Mouse (Mus musculus): ENCODE data around the gene Olfr53. TPM values are rescaled to one million over a fixed set of nuclear protein-coding genes. Genes with fewer than 3 reads are reported as not detected.
"Not testable (repeated sequence)": the region's sequence is repeated elsewhere in the genome, so short reads cannot be mapped to it uniquely, and the experiment has no call there.

Gene Olfr53
- not detected in 2 replicates for polyA plus RNA-seq (2015; fragmentation: Nextera tagmentation; extraction: Ambion mirVana)

DNA sequence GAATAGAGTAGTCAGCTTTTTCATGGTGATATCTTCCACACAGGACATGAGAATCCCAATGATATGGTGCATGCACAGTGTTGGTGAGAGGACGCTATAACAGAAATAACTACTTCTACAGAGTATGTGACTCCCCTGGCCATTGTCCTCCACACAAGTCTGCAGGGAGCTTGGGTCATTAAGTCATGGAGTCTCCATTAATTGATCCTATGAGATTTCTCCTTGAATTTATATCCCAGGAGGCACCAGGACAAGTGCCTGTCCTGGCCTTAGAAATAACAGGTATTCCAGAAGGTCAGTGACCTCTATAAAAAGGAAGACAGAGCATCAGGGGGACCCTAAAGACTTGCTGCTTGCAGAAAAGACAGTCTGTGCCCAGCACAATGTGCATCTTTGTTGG lies at the start of gene Olfr53:
Olfr53 (plus strand) TSS at position 301 of the 400 bp plus-strand sequence.
- no peak within 1 kb of the TSS for H3K27ac ChIP-seq
- no peak within 1 kb of the TSS for H3K4me2 ChIP-seq (replicated peaks)
- no peak within 1 kb of the TSS for H3K9ac ChIP-seq (replicated peaks)
- H3K9me3 ChIP-seq: no peaks in the 10 kb centered on the region
- 84% methylated on average over 1 of the region's 1 CpGs for WGBS
- H3K27me3 ChIP-seq: no peaks in the 10 kb centered on the region
- no peaks in the 10 kb centered on the region for H3K4me1 ChIP-seq (replicated peaks)
- no peak for ATAC-seq
- no peak within 1 kb of the TSS for H3K4me3 ChIP-seq (replicated peaks)
- no peaks in the 10 kb centered on the region for H3K36me3 ChIP-seq

GRCm38 (mm10) chr7:140600969-140601368 lies 45.3 kb upstream of the Olfr53 start, which contains the start of gene Olfr46:
Gene Olfr46, plus strand, starts transcription at chr7:140601269.
- not testable (repeated sequence) for H3K4me2 ChIP-seq (replicated peaks); H3K9me3 ChIP-seq; H3K36me3 ChIP-seq; H3K4me1 ChIP-seq (replicated peaks); H3K27ac ChIP-seq; H3K27me3 ChIP-seq; ATAC-seq; H3K9ac ChIP-seq (replicated peaks); H3K4me3 ChIP-seq (replicated peaks)
- 84% methylated on average over 2 of the region's 2 CpGs for WGBS

- not testable (repeated sequence) for ATAC-seq; H3K4me3 ChIP-seq (replicated peaks); H3K4me1 ChIP-seq (replicated peaks); H3K9me3 ChIP-seq; H3K36me3 ChIP-seq; H3K9ac ChIP-seq (replicated peaks); H3K27ac ChIP-seq; H3K27me3 ChIP-seq; H3K4me2 ChIP-seq (replicated peaks)
- 92% methylated on average over 3 of the region's 3 CpGs for WGBS
These were observed 17.6 kb upstream of the Olfr53 start, which contains the start of gene Olfr61 for GRCm38 (mm10) chr7:140628670-140629069. Gene Olfr61, plus strand, starts transcription at chr7:140628970.

DNA sequence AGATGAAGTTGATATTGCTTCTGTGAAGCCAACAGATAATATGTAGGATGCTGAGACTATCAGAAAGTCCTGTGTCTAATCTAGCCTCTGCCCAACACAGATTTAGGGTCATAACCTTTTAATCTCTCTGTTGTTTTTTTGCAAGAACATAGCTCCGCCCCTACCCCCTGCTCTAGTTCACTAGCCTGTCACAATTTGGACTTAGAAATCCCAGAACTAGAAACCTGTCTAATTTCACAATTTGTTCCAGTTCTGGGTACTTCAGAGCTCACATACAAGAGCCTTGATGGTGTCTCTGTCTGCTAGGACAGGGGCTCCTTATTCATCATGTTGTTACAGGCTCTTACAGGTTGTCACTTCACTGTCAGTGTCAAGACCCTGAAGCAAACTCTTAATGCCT lies 15.7 kb upstream of the Olfr53 start:
- no peak overlapping the region for H3K4me3 ChIP-seq (replicated peaks)
- no peak for ATAC-seq
- no peak overlapping the region for H3K27ac ChIP-seq
- no peaks in the 10 kb centered on the region for H3K9me3 ChIP-seq
- H3K4me2 ChIP-seq (replicated peaks): no peak overlapping the region
- no peaks in the 10 kb centered on the region for H3K36me3 ChIP-seq
- 48% methylated on average over 1 of the region's 1 CpGs for WGBS
- no peak overlapping the region for H3K9ac ChIP-seq (replicated peaks)
- H3K27me3 ChIP-seq: no peaks in the 10 kb centered on the region
- no peaks in the 10 kb centered on the region for H3K4me1 ChIP-seq (replicated peaks)

- H3K4me3 ChIP-seq (replicated peaks): no peak within 1 kb of the TSS
- no peak within 1 kb of the TSS for H3K9ac ChIP-seq (replicated peaks)
- H3K9me3 ChIP-seq: no peaks in the 10 kb centered on the region
- H3K4me1 ChIP-seq (replicated peaks): no peaks in the 10 kb centered on the region
- H3K36me3 ChIP-seq: no peaks in the 10 kb centered on the region
- WGBS: 78% methylated on average over 4 of the region's 4 CpGs
- H3K4me2 ChIP-seq (replicated peaks): no peak within 1 kb of the TSS
- no peak for ATAC-seq
- no peaks in the 10 kb centered on the region for H3K27me3 ChIP-seq
- H3K27ac ChIP-seq: no peak within 1 kb of the TSS
These were observed 13.4 kb downstream of the Olfr53 start, which contains the start of gene Olfr539 for GRCm38 (mm10) chr7:140659630-140660029. Gene Olfr539, plus strand, starts transcription at chr7:140659930.

- not testable (repeated sequence) for H3K27ac ChIP-seq; H3K4me3 ChIP-seq (replicated peaks); H3K9ac ChIP-seq (replicated peaks); H3K36me3 ChIP-seq; H3K27me3 ChIP-seq; H3K4me1 ChIP-seq (replicated peaks); ATAC-seq; H3K4me2 ChIP-seq (replicated peaks); H3K9me3 ChIP-seq
- 87% methylated on average over 3 of the region's 3 CpGs for WGBS
These were observed 24.4 kb downstream of the Olfr53 start for GRCm38 (mm10) chr7:140670693-140671092.

GRCm38 (mm10) chr7:140675863-140676262 lies 29.6 kb downstream of the Olfr53 start:
- H3K4me2 ChIP-seq (replicated peaks): peak overlapping the region; percentile 44
- no peaks in the 10 kb centered on the region for H3K27me3 ChIP-seq
- no peak overlapping the region for H3K9ac ChIP-seq (replicated peaks)
- peaks cover 14% of the 10 kb centered on the region for H3K9me3 ChIP-seq
- no peak for ATAC-seq
- WGBS: 2% methylated on average over 4 of the region's 6 CpGs
- H3K27ac ChIP-seq: no peak overlapping the region
- H3K36me3 ChIP-seq: no peaks in the 10 kb centered on the region
- H3K4me1 ChIP-seq (replicated peaks): peaks cover 5% of the 10 kb centered on the region; the same call in 1 of the 2 replicates
- peak overlapping the region; percentile 20; the same call in 1 of the 2 replicates for H3K4me3 ChIP-seq (replicated peaks)

- WGBS: 70% methylated on average over 4 of the region's 4 CpGs
These were observed 33.3 kb downstream of the Olfr53 start for GRCm38 (mm10) chr7:140679591-140679990.

GRCm38 (mm10) chr7:140681651-140682050 lies 35.4 kb downstream of the Olfr53 start, which contains the start of gene Olfr45:
Gene Olfr45, plus strand, starts transcription at chr7:140681951.
- Histone ChIP-seq H3K27ac (no peak within 1 kb of the TSS), H3K36me3 (no peaks in the 10 kb centered on the region), H3K4me2 (replicated peaks) (no peak within 1 kb of the TSS), H3K27me3 (no peaks in the 10 kb centered on the region), H3K4me3 (replicated peaks) (no peak within 1 kb of the TSS), H3K9me3 (peaks cover 5% of the 10 kb centered on the region; the same call in 1 of the 2 replicates), H3K4me1 (replicated peaks) (no peaks in the 10 kb centered on the region), H3K9ac (replicated peaks) (no peak within 1 kb of the TSS)
- ATAC-seq: no peak
- WGBS: 94% methylated on average over 1 of the region's 1 CpGs

More at GRCm38 (mm10) chr7:140679591-140679990, 33.3 kb downstream of the Olfr53 start:
- H3K4me1 ChIP-seq (replicated peaks); H3K27ac ChIP-seq; H3K36me3 ChIP-seq; H3K9me3 ChIP-seq; H3K27me3 ChIP-seq; H3K4me2 ChIP-seq (replicated peaks); H3K4me3 ChIP-seq (replicated peaks); H3K9ac ChIP-seq (replicated peaks); ATAC-seq: not testable (repeated sequence)

DNA sequence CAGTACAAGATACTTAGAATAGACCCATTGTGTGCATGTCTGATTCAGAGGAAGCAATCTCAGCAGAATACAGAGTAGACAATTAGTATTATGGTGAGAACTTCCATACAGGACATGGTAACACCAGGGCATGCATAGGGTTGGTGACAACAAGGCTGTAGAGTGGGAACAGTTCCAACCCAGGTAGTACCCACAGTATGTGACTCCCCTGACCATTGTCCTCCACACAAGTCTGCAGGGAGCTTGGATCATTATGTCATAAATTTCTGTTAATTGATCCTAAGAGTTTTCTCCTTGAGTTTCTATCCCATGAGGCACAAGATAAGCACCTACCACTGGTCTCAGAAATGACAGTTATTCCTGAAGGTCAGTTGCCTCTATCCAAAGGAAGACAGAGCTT lies 50.7 kb downstream of the Olfr53 start, which contains the start of gene Olfr541:
Olfr541 (plus strand) TSS at position 301 of the 400 bp plus-strand sequence.
- H3K4me3 ChIP-seq (replicated peaks): no peak within 1 kb of the TSS
- no peaks in the 10 kb centered on the region for H3K36me3 ChIP-seq
- no peaks in the 10 kb centered on the region for H3K27me3 ChIP-seq
- H3K9ac ChIP-seq (replicated peaks): no peak within 1 kb of the TSS
- no peaks in the 10 kb centered on the region for H3K4me1 ChIP-seq (replicated peaks)
- H3K4me2 ChIP-seq (replicated peaks): no peak within 1 kb of the TSS
- H3K27ac ChIP-seq: no peak within 1 kb of the TSS
- no peak for ATAC-seq
- H3K9me3 ChIP-seq: no peaks in the 10 kb centered on the region

Other genes starting within 250 kb of the Olfr53 start
- not detected in 2 replicates for gene Olfr531, start 243.5 kb upstream of the Olfr53 start, polyA plus RNA-seq (2015; fragmentation: Nextera tagmentation; extraction: Ambion mirVana)
- not detected in 2 replicates for gene Olfr532, start 224.8 kb upstream of the Olfr53 start, polyA plus RNA-seq (2015; fragmentation: Nextera tagmentation; extraction: Ambion mirVana)
- not detected in 2 replicates for gene Olfr533, start 183.1 kb upstream of the Olfr53 start, polyA plus RNA-seq (2015; fragmentation: Nextera tagmentation; extraction: Ambion mirVana)
- not detected in 2 replicates for gene Olfr535, start 162.2 kb upstream of the Olfr53 start, polyA plus RNA-seq (2015; fragmentation: Nextera tagmentation; extraction: Ambion mirVana)
- gene Olfr536, start 139.1 kb upstream of the Olfr53 start, polyA plus RNA-seq (2015; fragmentation: Nextera tagmentation; extraction: Ambion mirVana): not detected in 2 replicates
- not detected in 2 replicates for gene Olfr538, start 78.6 kb upstream of the Olfr53 start, polyA plus RNA-seq (2015; fragmentation: Nextera tagmentation; extraction: Ambion mirVana)
- gene Olfr46, start 45.2 kb upstream of the Olfr53 start, polyA plus RNA-seq (2015; fragmentation: Nextera tagmentation; extraction: Ambion mirVana): 0.01 and 0.03 TPM in 2 replicates
- gene Olfr61, start 17.5 kb upstream of the Olfr53 start, polyA plus RNA-seq (2015; fragmentation: Nextera tagmentation; extraction: Ambion mirVana): not detected in 2 replicates
- gene Olfr539, start 13.5 kb downstream of the Olfr53 start, polyA plus RNA-seq (2015; fragmentation: Nextera tagmentation; extraction: Ambion mirVana): 0.01 TPM in 1 of 2 replicates, not detected in the other
- not detected in 2 replicates for gene Olfr45, start 35.5 kb downstream of the Olfr53 start, polyA plus RNA-seq (2015; fragmentation: Nextera tagmentation; extraction: Ambion mirVana)
- gene Olfr541, start 50.8 kb downstream of the Olfr53 start, polyA plus RNA-seq (2015; fragmentation: Nextera tagmentation; extraction: Ambion mirVana): not detected in 2 replicates
- not detected in 2 replicates for gene Cyp2e1, start 117.3 kb downstream of the Olfr53 start, polyA plus RNA-seq (2015; fragmentation: Nextera tagmentation; extraction: Ambion mirVana)
- 0.22 and 0.24 TPM in 2 replicates for gene Syce1, start 141.4 kb downstream of the Olfr53 start, polyA plus RNA-seq (2015; fragmentation: Nextera tagmentation; extraction: Ambion mirVana)
- gene Zfp941, start 175.7 kb downstream of the Olfr53 start, polyA plus RNA-seq (2015; fragmentation: Nextera tagmentation; extraction: Ambion mirVana): 20.4 and 24.4 TPM in 2 replicates
- not detected in 2 replicates for gene Urah, start 188.6 kb downstream of the Olfr53 start, polyA plus RNA-seq (2015; fragmentation: Nextera tagmentation; extraction: Ambion mirVana)
- gene Scgb1c1, start 199.1 kb downstream of the Olfr53 start, polyA plus RNA-seq (2015; fragmentation: Nextera tagmentation; extraction: Ambion mirVana): not detected in 2 replicates
- 0.13 TPM in 1 of 2 replicates, not detected in the other for gene Odf3, start 201.4 kb downstream of the Olfr53 start, polyA plus RNA-seq (2015; fragmentation: Nextera tagmentation; extraction: Ambion mirVana)
- gene Gm45785, start 209.9 kb downstream of the Olfr53 start, polyA plus RNA-seq (2015; fragmentation: Nextera tagmentation; extraction: Ambion mirVana): not detected in 2 replicates
- 89.3 and 98.1 TPM in 2 replicates for gene Ric8a, start 210.5 kb downstream of the Olfr53 start, polyA plus RNA-seq (2015; fragmentation: Nextera tagmentation; extraction: Ambion mirVana)
- 37.7 and 38.0 TPM in 2 replicates for gene Bet1l, start 211.1 kb downstream of the Olfr53 start, polyA plus RNA-seq (2015; fragmentation: Nextera tagmentation; extraction: Ambion mirVana)
- 287 and 302 TPM in 2 replicates for gene Psmd13, start 235.5 kb downstream of the Olfr53 start, polyA plus RNA-seq (2015; fragmentation: Nextera tagmentation; extraction: Ambion mirVana)
- 40.7 and 42.1 TPM in 2 replicates for gene Sirt3, start 235.9 kb downstream of the Olfr53 start, polyA plus RNA-seq (2015; fragmentation: Nextera tagmentation; extraction: Ambion mirVana)

Measured in midbrain, embryonic 13.5 days (tissue).